Comparison of ENCODE assay signal across 9 mouse cellular contexts in genomic region chr8:120549922-120550321, GRCm38 (mm10). TPM values are rescaled to one million over a fixed set of nuclear protein-coding genes. Genes with fewer than 3 reads are reported as not detected.
DNase-seq lines count a peak whose midpoint lies in the region; ATAC-seq lines count a peak whose summit lies in the region.
"Had no signal": no experiment of that assay in that cellular context is flagged by ENCODE, and none has a peak within 500 bp of the region (broad histone marks: within the 10 kb centered on the region; RNA-seq: fewer than 3 reads in every experiment).

No protein-coding gene starts in this region.

- no peak for ATAC-seq in megakaryocyte, adult 5-6 weeks (ENCODE audit: poor library complexity, severe bottlenecking)
- no peak for ATAC-seq in stomach, embryonic 15.5 days (ENCODE audit: insufficient read depth, low FRiP score, low read depth)
- ATAC-seq in megakaryocyte progenitor cell, adult 5-6 weeks (replicated peaks; ENCODE audit: poor library complexity) = no peak

- peak overlapping the region; percentile 41; the same call in 1 of the 2 replicates for H3K4me2 ChIP-seq in stomach, embryonic 15.5 days

- peaks cover 100% of the 10 kb centered on the region for H3K4me1 ChIP-seq in megakaryocyte, embryonic 14.5 days
- peaks cover 99% of the 10 kb centered on the region for H3K4me1 ChIP-seq in limb, embryonic 10.5 days
- H3K4me1 ChIP-seq in stomach, embryonic 15.5 days = peaks cover 64% of the 10 kb centered on the region

- H3K27ac ChIP-seq in limb, embryonic 10.5 days = peak overlapping the region; percentile 83
- peak overlapping the region; percentile 13; the same call in 1 of the 2 replicates for H3K27ac ChIP-seq in stomach, embryonic 15.5 days

- 3% methylated on average over 11 of the region's 11 CpGs for WGBS in limb, embryonic 10.5 days
- WGBS in stomach, embryonic 15.5 days = 31% methylated on average over 11 of the region's 11 CpGs

- no peak overlapping the region for H3K9ac ChIP-seq in stomach, embryonic 15.5 days

- H3K4me3 ChIP-seq in megakaryocyte, embryonic 14.5 days (replicated peaks) = peak overlapping the region; percentile 50
- H3K4me3 ChIP-seq in limb, embryonic 10.5 days = peak overlapping the region; percentile 44
- H3K4me3 ChIP-seq in stomach, embryonic 15.5 days (replicated peaks) = no peak overlapping the region

- no peaks in the 10 kb centered on the region for H3K27me3 ChIP-seq in megakaryocyte, embryonic 14.5 days (replicated peaks)
- no peaks in the 10 kb centered on the region for H3K27me3 ChIP-seq in limb, embryonic 10.5 days (ENCODE audit: low read depth, poor library complexity, severe bottlenecking)
- H3K27me3 ChIP-seq in stomach, embryonic 15.5 days (replicated peaks) = no peaks in the 10 kb centered on the region

- peaks cover 99% of the 10 kb centered on the region for H3K36me3 ChIP-seq in megakaryocyte, embryonic 14.5 days (replicated peaks; ENCODE audit: low read length)
- peaks cover 21% of the 10 kb centered on the region for H3K36me3 ChIP-seq in limb, embryonic 10.5 days
- H3K36me3 ChIP-seq in stomach, embryonic 15.5 days = 0 out of 2 replicates have a peak, but pooled peaks cover 4% of the 10 kb centered on the region

- peak; percentile 77 for DNase-seq in embryo, embryonic 10 days (ENCODE audit: low spot score)
- DNase-seq in embryo, embryonic 10.5 days (ENCODE audit: low spot score) = no peak
- no peak for DNase-seq in limb, embryonic 10.5 days (ENCODE audit: low spot score)
- no peak for DNase-seq in layer of hippocampus, adult 18-20 months (ENCODE audit: low spot score in 2 of 2)
- DNase-seq: B cell, adult 2 months had no signal

- no peaks in the 10 kb centered on the region for H3K9me3 ChIP-seq in megakaryocyte, embryonic 14.5 days
- H3K9me3 ChIP-seq in limb, embryonic 10.5 days (replicated peaks) = no peaks in the 10 kb centered on the region
- H3K9me3 ChIP-seq in stomach, embryonic 15.5 days = no peaks in the 10 kb centered on the region

RNA-seq across cellular contexts. Expression of gene Gins2, which starts 39.2 kb away (rescaled TPM):
- 8.3 and 35.4 TPM in 2 replicates for polyA plus RNA-seq in megakaryocyte, embryonic 14.5 days (2012; ENCODE audit: insufficient read depth, low replicate concordance)
- 28.3 and 31.8 TPM in 2 replicates for total RNA-seq in megakaryocyte, adult 5-6 weeks (2015)
- total RNA-seq in megakaryocyte, adult 5-6 weeks (2017) = 23.2 and 28.9 TPM in 2 replicates
- polyA plus RNA-seq in limb, embryonic 10.5 days (2016; fragmentation: Nextera tagmentation; extraction: Ambion mirVana) = 153 and 167 TPM in 2 replicates
- polyA plus RNA-seq in stomach, embryonic 15.5 days (2015; fragmentation: Nextera tagmentation; extraction: Ambion mirVana) = 88.1 and 94.7 TPM in 2 replicates
- total RNA-seq in layer of hippocampus, adult 18-20 months (2021) = 1 to 10 TPM; 3.5 to 4.2 TPM
- 65.9 and 67.1 TPM in 2 replicates for total RNA-seq in megakaryocyte progenitor cell, adult 5-6 weeks (2015)
- 28.1 and 47.1 TPM in 2 replicates for total RNA-seq in megakaryocyte progenitor cell, adult 5-6 weeks (2017)

Comparison
In these comparisons a context has a peak if more than half of its experiments do, and no peak if none do; other contexts are left out.
1. RNA of gene Gins2, which starts 39.2 kb away (total RNA-seq): 28.1 to 67.1 TPM in megakaryocyte progenitor cell, adult 5-6 weeks and 23.2 to 31.8 TPM in megakaryocyte, adult 5-6 weeks; 3.5 to 4.2 TPM in layer of hippocampus, adult 18-20 months; every median in the first group is over 4 times any median in the second.